Mouse (Mus musculus) spleen, adult 2 months (tissue): ENCODE measurements around the gene Xpo5.

Experiments
- CTCF ChIP-seq: fragments of 200-500 bp; IDR thresholded peaks from 2 replicates; pipeline ENCODE4 v1.5.1; 2011; ENCODE audit warnings: mild to moderate bottlenecking, inconsistent platforms; ENCODE audit not compliant: insufficient read depth, insufficient read length, insufficient replicate concordance; ENCODE audit errors: extremely low read depth
- POLR2A ChIP-seq: fragments of 200-500 bp; IDR thresholded peaks from 2 replicates; pipeline ENCODE4 v1.6.1; 2011; ENCODE audit warnings: low read depth, low read length, inconsistent platforms

GRCm38 (mm10) chr17:46160090-46160662, 42.4 kb upstream of the Xpo5 start:
- TF ChIP-seq POLR2A, result peak; percentile 13; the same call in 1 of the 2 replicates
- TF ChIP-seq CTCF, result peak; percentile 6; the same call in 1 of the 2 replicates
